Mouse (Mus musculus) forebrain, embryonic 15.5 days (tissue): ENCODE data around the gene Adtrp. TPM values are rescaled to one million over a fixed set of nuclear protein-coding genes. Genes with fewer than 3 reads are reported as not detected.

Experiments used
- ATAC-seq: fragments of 200-750 bp; cut with Nextera tagmentation; replicated peaks from 2 replicates; pipeline ENCODE4 v1.8.0; 2017; ENCODE audit warnings: mild to moderate bottlenecking, moderate TSS enrichment, moderate library complexity
- H3K27ac ChIP-seq: fragments of 300-500 bp; sonication (generic); replicated peaks from 2 replicates; pipeline ENCODE4 v1.5.1; 2015; ENCODE audit warnings: mild to moderate bottlenecking, inconsistent platforms
- H3K27me3 ChIP-seq: fragments of 300-500 bp; sonication (generic); 2 replicates; pipeline ENCODE4 v1.6.1; 2015; ENCODE audit warnings: inconsistent platforms
- H3K36me3 ChIP-seq: fragments of 300-500 bp; sonication (generic); 2 replicates; pipeline ENCODE4 v1.6.1; 2015; ENCODE audit warnings: mild to moderate bottlenecking, inconsistent platforms
- H3K4me1 ChIP-seq: fragments of 300-500 bp; sonication (generic); 2 replicates; pipeline ENCODE4 v1.6.1; 2015; ENCODE audit warnings: inconsistent platforms
- H3K4me2 ChIP-seq: fragments of 300-500 bp; sonication (generic); replicated peaks from 2 replicates; pipeline ENCODE4 v1.6.1; 2015; ENCODE audit warnings: mild to moderate bottlenecking, inconsistent platforms
- H3K4me3 ChIP-seq: fragments of 300-500 bp; sonication (generic); 2 replicates; pipeline ENCODE4 v1.5.1; 2015; ENCODE audit warnings: mild to moderate bottlenecking, inconsistent platforms
- H3K9ac ChIP-seq: fragments of 300-500 bp; sonication (generic); replicated peaks from 2 replicates; pipeline ENCODE4 v1.6.1; 2015; ENCODE audit warnings: mild to moderate bottlenecking, inconsistent platforms
- H3K9me3 ChIP-seq: fragments of 300-500 bp; sonication (generic); 2 replicates; pipeline ENCODE4 v1.6.1; 2016; ENCODE audit warnings: inconsistent platforms
- WGBS: fragments of 180-500 bp; shearing (Covaris S2); methylation state at CpG from one replicate; pipeline ENCODE4 v1.1.7; 2015; ENCODE audit warnings: mixed read lengths; 5-methylcytosine and 5-hydroxymethylcytosine counted together
- polyA plus RNA-seq: library from polyadenylated mRNA; unstranded; fragments of >200 nt; fragmentation: Nextera tagmentation; extraction: Ambion mirVana; gene quantifications from 2 replicates; pipeline ENCODE4 v1.2.1, GENCODE M21; 2015

The Adtrp gene
- polyA plus RNA-seq, 1 experiment from 2014 or later: not detected

DNA sequence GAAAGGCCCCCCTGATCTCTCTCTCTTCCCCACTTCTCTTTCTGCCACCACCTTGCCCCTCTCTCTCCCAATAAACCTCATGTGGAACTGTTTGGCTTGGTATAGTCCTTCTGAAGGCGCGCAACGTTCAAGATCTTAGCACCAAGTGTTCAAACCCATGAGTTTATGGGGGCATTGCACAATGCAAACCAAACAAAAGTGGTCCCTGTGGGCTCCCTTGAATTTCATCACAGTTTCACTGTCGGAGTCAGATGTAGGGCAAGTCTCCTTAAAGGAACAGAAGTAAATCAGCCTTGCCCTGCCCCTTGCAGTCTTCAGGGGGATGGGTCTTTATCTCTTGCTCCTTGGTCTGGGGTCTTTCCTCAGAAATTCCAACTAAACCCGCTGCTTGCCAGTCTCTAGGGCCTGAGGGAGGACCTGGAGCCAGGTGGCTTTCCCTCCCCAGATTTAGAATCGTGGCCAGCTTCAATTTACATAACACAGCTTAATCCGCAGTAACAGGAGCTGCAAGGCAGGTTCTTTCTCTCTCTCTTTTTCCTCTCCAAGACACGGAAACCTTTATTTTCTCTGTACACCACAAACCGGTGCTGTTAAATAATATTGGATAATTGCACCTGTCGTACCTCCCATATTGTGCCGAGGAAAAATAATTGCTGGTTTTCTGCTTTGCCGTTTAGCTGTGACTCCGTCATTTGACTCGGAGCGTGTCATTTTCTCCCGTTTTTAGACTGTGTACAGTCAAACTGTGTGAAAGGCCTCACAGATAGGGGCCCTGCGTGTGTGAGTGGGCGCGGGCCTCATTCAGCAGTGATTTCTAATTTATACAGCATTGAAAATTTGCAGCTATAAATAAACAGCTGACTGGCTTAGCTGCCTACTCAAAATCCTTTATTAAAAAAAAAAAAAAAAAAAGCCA is 88.7 kb downstream of the Adtrp start:
- H3K4me2 ChIP-seq: peak overlapping the region; percentile 29
- no peaks in the 10 kb centered on the region for H3K27me3 ChIP-seq
- peak overlapping the region; percentile 22; the same call in 1 of the 2 replicates for H3K9ac ChIP-seq
- peaks cover 23% of the 10 kb centered on the region for H3K4me1 ChIP-seq
- peak overlapping the region; percentile 60 for H3K27ac ChIP-seq
- peak; percentile 93 for ATAC-seq
- 0 out of 2 replicates have a peak overlapping the region, but pooled peaks have one; percentile 1 for H3K4me3 ChIP-seq
- no peaks in the 10 kb centered on the region for H3K36me3 ChIP-seq
- 23% methylated on average over 19 of the region's 19 CpGs for WGBS
- no peaks in the 10 kb centered on the region for H3K9me3 ChIP-seq

DNA sequence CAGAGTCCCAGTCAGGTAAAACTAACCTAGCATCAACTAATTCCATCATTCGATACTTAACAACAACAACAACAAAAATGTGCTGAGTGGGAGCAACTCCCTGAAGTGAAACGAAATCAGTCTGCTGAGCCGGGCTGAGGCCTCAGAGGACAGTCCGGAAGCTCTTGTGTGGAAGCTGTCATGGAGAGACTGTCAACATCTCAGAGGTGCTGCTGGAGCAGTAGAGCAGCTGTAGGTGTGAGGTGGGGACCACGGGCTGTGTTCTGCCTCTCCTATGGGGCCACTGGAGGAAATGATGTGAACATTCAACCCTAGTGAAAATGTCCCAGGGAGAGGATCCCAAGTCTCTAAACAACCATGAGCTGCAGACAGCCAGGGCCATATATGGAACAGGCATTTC is 94.4 kb downstream of the Adtrp start:
- Histone ChIP-seq H3K4me3 (no peak overlapping the region), H3K4me1 (no peaks in the 10 kb centered on the region; the same call in 1 of the 2 replicates), H3K27me3 (no peaks in the 10 kb centered on the region), H3K9me3 (no peaks in the 10 kb centered on the region), H3K4me2 (no peak overlapping the region), H3K36me3 (no peaks in the 10 kb centered on the region), H3K27ac (no peak overlapping the region), H3K9ac (no peak overlapping the region)
- ATAC-seq: no peak
- 92% methylated on average over 5 of the region's 5 CpGs for WGBS

DNA sequence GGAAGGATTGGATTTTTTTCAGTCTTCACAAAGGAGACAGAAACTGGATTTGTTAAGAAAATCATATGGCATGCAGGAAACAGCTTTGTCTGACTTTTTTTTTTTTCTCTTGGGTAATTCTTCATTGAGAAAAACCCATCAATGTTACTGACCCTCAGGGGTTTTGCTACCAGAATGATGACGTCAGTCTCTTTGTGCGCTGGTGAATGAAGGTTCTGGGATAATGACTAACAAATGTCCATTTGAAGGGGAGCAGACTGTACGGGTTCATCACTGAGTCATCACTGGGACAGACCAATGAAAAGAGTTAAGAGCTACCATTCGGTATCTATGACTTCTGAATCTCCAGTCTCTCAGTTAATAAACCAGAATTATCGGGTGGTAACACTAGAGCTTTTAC is 97.0 kb downstream of the Adtrp start:
- H3K27me3 ChIP-seq: no peaks in the 10 kb centered on the region
- no peak overlapping the region for H3K4me2 ChIP-seq
- no peaks in the 10 kb centered on the region for H3K36me3 ChIP-seq
- ATAC-seq: no peak
- H3K4me3 ChIP-seq: no peak overlapping the region
- H3K9ac ChIP-seq: no peak overlapping the region
- WGBS: 38% methylated on average over 5 of the region's 5 CpGs
- H3K27ac ChIP-seq: no peak overlapping the region
- no peaks in the 10 kb centered on the region; the same call in 1 of the 2 replicates for H3K4me1 ChIP-seq
- H3K9me3 ChIP-seq: no peaks in the 10 kb centered on the region

DNA sequence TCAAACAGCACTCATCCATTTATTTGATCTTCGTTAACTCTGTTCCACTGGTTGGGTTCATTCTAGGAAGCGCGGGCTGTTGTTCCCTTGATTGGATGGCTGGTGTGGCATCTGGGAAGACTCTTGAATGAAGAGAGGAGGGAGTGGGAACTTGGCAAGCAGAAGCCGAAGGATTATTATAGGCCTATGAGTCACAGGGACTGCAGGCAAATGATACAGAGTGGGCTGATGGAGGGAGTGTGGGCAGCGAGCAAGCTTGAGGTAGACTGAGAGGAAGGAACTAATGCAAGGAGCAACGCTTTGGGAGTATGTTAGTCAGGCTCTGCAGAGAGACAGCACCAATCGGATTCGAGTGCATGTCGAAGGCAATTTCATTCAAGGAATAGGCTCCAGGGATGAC is 98.6 kb downstream of the Adtrp start:
- Histone ChIP-seq H3K27ac (no peak overlapping the region), H3K9me3 (no peaks in the 10 kb centered on the region), H3K4me3 (no peak overlapping the region), H3K36me3 (no peaks in the 10 kb centered on the region), H3K4me1 (no peaks in the 10 kb centered on the region; the same call in 1 of the 2 replicates), H3K27me3 (no peaks in the 10 kb centered on the region), H3K9ac (no peak overlapping the region), H3K4me2 (no peak overlapping the region)
- ATAC-seq: no peak
- WGBS: 73% methylated on average over 9 of the region's 9 CpGs

DNA sequence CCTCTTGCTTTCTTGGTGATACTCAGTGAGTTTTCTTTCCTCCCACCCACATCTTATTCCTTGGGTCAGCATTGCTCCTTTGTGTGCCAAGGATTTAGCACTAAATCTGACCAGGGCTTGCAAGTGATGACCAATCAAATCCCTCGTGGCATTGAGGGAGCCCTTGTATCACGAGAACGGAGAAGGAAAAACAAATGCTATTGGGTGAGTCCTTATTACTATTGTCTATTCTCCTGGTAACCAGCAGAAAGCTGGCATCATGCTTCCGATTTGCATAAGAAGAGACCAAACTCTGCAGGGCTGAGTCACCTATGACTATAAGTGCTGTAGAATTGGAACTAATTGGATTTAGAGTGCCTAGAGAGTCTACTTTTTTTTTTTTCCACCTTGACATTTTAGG is 99.8 kb downstream of the Adtrp start:
- H3K9me3 ChIP-seq: no peaks in the 10 kb centered on the region
- WGBS: 20% methylated on average over 4 of the region's 4 CpGs
- H3K4me2 ChIP-seq: no peak overlapping the region
- no peaks in the 10 kb centered on the region for H3K36me3 ChIP-seq
- no peak overlapping the region for H3K9ac ChIP-seq
- no peaks in the 10 kb centered on the region for H3K27me3 ChIP-seq
- H3K4me1 ChIP-seq: no peaks in the 10 kb centered on the region; the same call in 1 of the 2 replicates
- H3K27ac ChIP-seq: no peak overlapping the region
- H3K4me3 ChIP-seq: no peak overlapping the region
- ATAC-seq: peak; percentile 27

DNA sequence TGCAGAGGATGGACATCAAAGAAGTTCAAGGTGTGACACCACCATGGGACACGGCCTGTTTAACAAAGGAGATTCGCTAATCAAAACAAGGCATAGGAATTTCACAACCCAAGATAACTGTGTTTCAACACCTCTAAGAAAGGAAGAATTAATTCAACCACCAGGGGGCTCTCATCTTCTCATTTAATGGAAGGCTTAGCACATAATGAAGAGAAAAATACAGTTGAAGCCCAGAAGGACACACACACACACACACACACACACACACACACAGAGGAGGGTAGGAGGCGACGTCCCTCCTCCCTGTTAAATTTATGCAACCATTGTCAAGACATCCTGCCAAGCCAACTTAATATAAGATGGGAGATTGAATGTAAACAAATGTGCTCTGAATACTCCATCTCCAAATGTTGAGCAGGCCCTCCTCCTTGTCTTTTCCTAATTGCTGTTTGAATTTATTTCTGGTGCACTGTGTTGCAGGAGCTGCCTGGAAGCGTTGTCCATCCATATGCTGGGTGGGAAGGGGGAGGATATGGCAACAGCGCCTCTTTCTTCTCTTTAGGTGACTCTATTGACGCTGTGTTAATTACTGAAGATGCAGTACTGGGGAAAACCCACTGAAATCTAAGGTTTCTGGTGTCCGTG is 100.4 kb downstream of the Adtrp start:
- no peaks in the 10 kb centered on the region for H3K9me3 ChIP-seq
- no peaks in the 10 kb centered on the region; the same call in 1 of the 2 replicates for H3K4me1 ChIP-seq
- ATAC-seq: peak; percentile 73
- H3K36me3 ChIP-seq: no peaks in the 10 kb centered on the region
- no peak overlapping the region for H3K9ac ChIP-seq
- no peak overlapping the region for H3K4me2 ChIP-seq
- no peaks in the 10 kb centered on the region for H3K27me3 ChIP-seq
- no peak overlapping the region for H3K27ac ChIP-seq
- 45% methylated on average over 8 of the region's 8 CpGs for WGBS
- no peak overlapping the region for H3K4me3 ChIP-seq

DNA sequence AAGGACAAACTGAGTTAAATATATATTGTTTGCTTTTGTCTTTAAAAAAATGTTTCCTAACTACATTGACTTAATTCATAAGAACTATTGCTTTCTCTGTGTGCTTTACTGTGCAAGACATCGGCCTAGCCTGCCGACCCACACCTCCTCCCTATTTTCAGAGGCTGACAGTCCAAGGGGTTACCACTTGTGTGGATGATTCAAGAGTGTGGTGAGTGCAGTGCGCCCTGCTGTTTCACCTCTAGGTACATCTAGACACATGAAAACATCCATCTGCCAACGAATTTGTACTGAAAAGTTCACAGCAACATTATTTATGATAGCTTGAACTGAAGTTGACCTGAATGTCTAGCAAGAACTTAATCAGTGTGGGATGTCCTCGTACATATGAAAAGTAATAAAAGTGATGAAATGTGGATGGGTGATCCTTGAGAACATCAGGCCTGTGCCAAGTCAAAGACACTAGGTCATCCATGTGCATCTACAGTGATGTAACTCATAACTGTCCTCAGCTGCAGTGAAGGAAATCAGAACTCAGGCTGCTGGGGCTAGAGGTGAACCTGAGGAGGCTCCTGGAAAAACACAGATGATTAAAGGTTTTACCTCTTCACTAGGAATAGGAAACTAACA is 106.9 kb downstream of the Adtrp start:
- H3K4me1 ChIP-seq: peaks cover 4% of the 10 kb centered on the region; the same call in 1 of the 2 replicates
- 89% methylated on average over 5 of the region's 5 CpGs for WGBS

DNA sequence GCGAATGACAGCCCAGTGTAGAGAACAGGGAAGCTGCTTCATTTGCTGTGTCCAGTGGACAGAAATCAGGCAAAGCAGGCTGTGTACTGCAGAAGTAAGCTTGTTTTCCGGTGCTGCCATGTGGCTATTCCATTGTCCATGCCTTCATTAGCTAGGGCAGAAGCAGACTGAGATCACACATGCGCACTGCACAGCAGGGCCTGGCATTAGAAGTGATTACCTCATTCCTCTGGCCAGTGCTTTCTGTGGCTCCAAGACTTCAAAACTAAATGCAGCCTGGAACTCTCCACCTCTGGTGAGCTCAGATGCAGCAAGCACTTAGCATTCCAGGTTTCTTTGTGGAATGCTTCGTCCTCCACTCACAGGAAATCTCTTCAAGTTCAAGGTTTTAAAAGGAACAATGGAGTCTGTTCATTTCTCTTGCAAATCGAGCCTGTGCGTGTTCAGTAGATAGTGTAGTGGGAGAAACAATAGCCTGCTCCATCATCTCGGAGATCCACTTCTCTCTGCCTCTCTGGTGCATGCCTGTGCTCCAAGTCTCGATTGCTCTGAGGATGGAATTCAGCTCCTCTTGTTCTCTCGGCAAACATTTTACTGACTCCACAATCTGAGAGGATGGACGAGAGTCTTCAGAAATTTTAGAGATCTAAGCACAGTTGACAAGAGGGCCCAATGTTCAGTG is 109.7 kb downstream of the Adtrp start:
- WGBS: 26% methylated on average over 10 of the region's 10 CpGs
- H3K36me3 ChIP-seq: no peaks in the 10 kb centered on the region
- no peaks in the 10 kb centered on the region for H3K27me3 ChIP-seq
- H3K9ac ChIP-seq: no peak overlapping the region
- H3K4me1 ChIP-seq: peaks cover 4% of the 10 kb centered on the region; the same call in 1 of the 2 replicates
- ATAC-seq: peak; percentile 80
- H3K27ac ChIP-seq: peak overlapping the region; percentile 42; the same call in 1 of the 2 replicates
- no peak overlapping the region for H3K4me2 ChIP-seq
- H3K4me3 ChIP-seq: no peak overlapping the region
- H3K9me3 ChIP-seq: no peaks in the 10 kb centered on the region

More for the DNA sequence above, 106.9 kb downstream of the Adtrp start:
- no peaks in the 10 kb centered on the region for H3K36me3 ChIP-seq
- no peaks in the 10 kb centered on the region for H3K27me3 ChIP-seq
- no peaks in the 10 kb centered on the region for H3K9me3 ChIP-seq
- no peak overlapping the region for H3K9ac ChIP-seq
- no peak overlapping the region for H3K4me3 ChIP-seq
- no peak overlapping the region for H3K4me2 ChIP-seq
- ATAC-seq: no peak
- H3K27ac ChIP-seq: no peak overlapping the region

DNA sequence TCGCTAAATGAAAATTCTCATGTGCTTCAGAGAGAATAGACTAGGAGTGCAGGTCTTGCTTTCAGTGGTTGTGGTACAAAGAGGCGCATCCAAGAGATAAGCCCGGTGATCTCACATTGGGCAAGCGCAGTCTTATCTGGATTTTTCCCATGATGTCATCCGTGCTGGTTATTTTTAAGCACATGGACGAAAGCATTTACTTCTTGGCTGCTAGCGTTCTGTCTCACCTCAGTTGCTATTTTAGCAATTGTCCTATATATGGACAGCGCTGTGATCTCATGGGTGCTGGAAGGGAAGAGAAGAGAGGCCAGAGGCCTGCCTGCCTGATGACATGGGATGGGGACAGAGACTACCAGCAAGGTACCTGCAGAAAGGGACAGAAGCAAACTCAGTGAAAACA is 117.8 kb downstream of the Adtrp start:
- no peaks in the 10 kb centered on the region for H3K27me3 ChIP-seq
- H3K4me3 ChIP-seq: no peak overlapping the region
- no peak overlapping the region for H3K9ac ChIP-seq
- H3K36me3 ChIP-seq: no peaks in the 10 kb centered on the region
- H3K27ac ChIP-seq: no peak overlapping the region
- ATAC-seq: no peak
- no peaks in the 10 kb centered on the region for H3K4me1 ChIP-seq
- no peaks in the 10 kb centered on the region for H3K9me3 ChIP-seq
- no peak overlapping the region for H3K4me2 ChIP-seq
- 95% methylated on average over 8 of the region's 8 CpGs for WGBS

DNA sequence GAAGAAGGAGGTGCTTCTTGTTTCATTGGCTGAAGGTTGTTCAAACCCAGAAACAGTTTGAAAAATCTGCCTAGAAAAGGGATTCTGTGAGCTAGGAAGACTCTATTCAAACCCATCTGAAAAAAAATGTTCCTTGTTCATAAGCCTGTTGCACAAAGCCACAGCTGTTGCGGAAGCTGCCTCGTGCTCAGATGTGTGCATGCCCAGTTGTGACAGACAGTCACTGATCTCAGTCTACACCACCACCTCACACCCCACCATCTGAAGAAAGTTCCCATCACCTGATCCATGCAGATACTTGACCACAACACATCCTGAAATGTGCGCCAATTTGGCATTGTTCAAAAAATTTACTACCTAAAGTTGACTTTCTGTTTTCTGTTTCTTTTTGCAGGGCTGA is 119.7 kb downstream of the Adtrp start:
- Histone ChIP-seq H3K4me1 (no peaks in the 10 kb centered on the region), H3K4me2 (no peak overlapping the region), H3K27ac (no peak overlapping the region), H3K4me3 (no peak overlapping the region), H3K9me3 (no peaks in the 10 kb centered on the region), H3K27me3 (no peaks in the 10 kb centered on the region), H3K9ac (no peak overlapping the region), H3K36me3 (no peaks in the 10 kb centered on the region)
- ATAC-seq: no peak
- WGBS: 81% methylated on average over 3 of the region's 3 CpGs

DNA sequence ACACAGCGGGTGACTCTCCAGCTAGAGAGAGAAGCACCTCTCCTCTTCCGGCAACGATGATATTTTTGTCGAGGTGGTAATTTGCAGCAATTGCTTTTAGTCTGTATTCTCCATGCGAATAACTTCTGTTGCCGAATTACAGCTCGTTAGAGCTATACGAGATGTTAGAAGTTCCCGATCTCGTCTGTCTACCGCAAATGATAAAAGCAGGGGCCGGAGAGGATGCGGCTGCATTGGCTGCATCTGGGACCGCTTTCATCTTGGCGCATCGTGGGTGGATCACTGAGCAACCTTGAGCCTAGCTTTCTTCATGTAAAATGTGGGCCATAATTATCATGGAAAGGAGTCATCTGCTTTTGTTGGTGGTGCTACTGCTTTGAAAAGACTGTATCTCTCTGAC is 128.2 kb downstream of the Adtrp start:
- H3K9ac ChIP-seq: no peak overlapping the region
- ATAC-seq: no peak
- H3K27ac ChIP-seq: no peak overlapping the region
- no peak overlapping the region for H3K4me2 ChIP-seq
- no peaks in the 10 kb centered on the region for H3K9me3 ChIP-seq
- 64% methylated on average over 16 of the region's 16 CpGs for WGBS
- no peaks in the 10 kb centered on the region for H3K36me3 ChIP-seq
- no peak overlapping the region for H3K4me3 ChIP-seq
- H3K4me1 ChIP-seq: no peaks in the 10 kb centered on the region
- no peaks in the 10 kb centered on the region for H3K27me3 ChIP-seq
